In the genomic region with DNA sequence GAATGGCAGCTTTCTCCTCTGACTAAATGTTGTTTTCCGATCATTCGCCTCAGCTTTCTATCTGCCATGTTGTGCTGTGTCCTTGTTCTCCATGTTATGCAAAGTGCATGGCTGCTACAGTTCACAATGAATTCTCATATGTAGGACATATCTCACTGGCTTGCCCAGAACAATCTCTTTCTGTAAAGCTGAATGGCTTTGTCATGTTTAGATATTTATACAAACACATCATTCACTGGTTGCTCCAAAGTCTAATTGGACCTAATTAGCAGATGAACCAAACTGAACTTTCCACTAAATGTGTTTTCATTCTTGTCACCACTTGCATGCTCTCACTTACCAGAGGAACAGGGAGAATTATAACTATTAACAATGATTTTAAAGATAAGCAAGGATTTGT, we compare ENCODE assay signal across 21 mouse cellular contexts.
"Had no signal": no experiment of that assay in that cellular context is flagged by ENCODE, and none has a peak within 500 bp of the region (broad histone marks: within the 10 kb centered on the region; RNA-seq: fewer than 3 reads in every experiment).

No protein-coding gene starts in this region.

- H3K9ac ChIP-seq: liver, embryonic 15.5 days; liver, postnatal 0 days; lung, embryonic 15.5 days; midbrain, embryonic 13.5 days; midbrain, embryonic 15.5 days; neural tube, embryonic 13.5 days; neural tube, embryonic 15.5 days; stomach, embryonic 15.5 days had no signal

- ATAC-seq: liver, postnatal 0 days; lung, postnatal 0 days; midbrain, embryonic 13.5 days; midbrain, embryonic 15.5 days had no signal

- H3K4me1 ChIP-seq: liver, embryonic 15.5 days; lung, embryonic 15.5 days; megakaryocyte, embryonic 14.5 days; midbrain, embryonic 13.5 days; midbrain, embryonic 15.5 days; neural tube, embryonic 13.5 days; neural tube, embryonic 15.5 days; stomach, embryonic 15.5 days had no signal

- H3K27ac ChIP-seq: liver, embryonic 15.5 days; lung, embryonic 15.5 days; macrophage; midbrain, embryonic 13.5 days; midbrain, embryonic 15.5 days; neural tube, embryonic 13.5 days; neural tube, embryonic 15.5 days; stomach, embryonic 15.5 days; stomach, postnatal 0 days had no signal

- DNase-seq: liver, postnatal 0 days; lung, adult 2 months; lung, postnatal 14 days; lung, postnatal 36 days; right cerebral cortex, postnatal 14 days; thymus, adult 2 months; thymus, postnatal 25 days; thymus, postnatal 4 days had no signal

- H3K27me3 ChIP-seq: liver, embryonic 15.5 days; lung, embryonic 15.5 days; megakaryocyte, embryonic 14.5 days; midbrain, embryonic 13.5 days; midbrain, embryonic 15.5 days; neural tube, embryonic 13.5 days; neural tube, embryonic 15.5 days; stomach, embryonic 15.5 days had no signal

- H3K36me3 ChIP-seq: liver, embryonic 15.5 days; lung, embryonic 15.5 days; midbrain, embryonic 13.5 days; midbrain, embryonic 15.5 days; neural tube, embryonic 13.5 days; neural tube, embryonic 15.5 days; stomach, embryonic 15.5 days had no signal

- H3K4me3 ChIP-seq: liver, embryonic 15.5 days; lung, embryonic 15.5 days; megakaryocyte, embryonic 14.5 days; midbrain, embryonic 13.5 days; midbrain, embryonic 15.5 days; myocyte; neural tube, embryonic 13.5 days; neural tube, embryonic 15.5 days; stomach, embryonic 15.5 days had no signal

- H3K4me2 ChIP-seq: liver, embryonic 15.5 days; lung, embryonic 15.5 days; midbrain, embryonic 11.5 days; midbrain, embryonic 13.5 days; midbrain, embryonic 15.5 days; neural tube, embryonic 13.5 days; neural tube, embryonic 15.5 days; stomach, embryonic 15.5 days had no signal

- H3K9me3 ChIP-seq: liver, embryonic 15.5 days; lung, embryonic 15.5 days; megakaryocyte, embryonic 14.5 days; midbrain, embryonic 13.5 days; midbrain, embryonic 15.5 days; neural tube, embryonic 13.5 days; neural tube, embryonic 15.5 days; stomach, embryonic 15.5 days had no signal
